Mouse (Mus musculus) bone marrow, adult 2 months (tissue): ENCODE data around the gene Nek9. TPM values are rescaled to one million over a fixed set of nuclear protein-coding genes. Genes with fewer than 3 reads are reported as not detected.

ENCODE experiments used
- H3K27ac ChIP-seq: fragments of 200-500 bp; 2 replicates; pipeline ENCODE4 v1.5.1; 2012; ENCODE audit warnings: low read depth, mild to moderate bottlenecking, control low read depth, inconsistent platforms, low read length; ENCODE audit not compliant: control insufficient read depth, poor library complexity, insufficient read depth
- H3K4me1 ChIP-seq: fragments of 200-500 bp; 2 replicates; pipeline ENCODE4 v1.6.1; 2011; ENCODE audit warnings: low read length; ENCODE audit not compliant: control insufficient read depth, insufficient read depth
- H3K4me3 ChIP-seq: fragments of 200-500 bp; replicated peaks from 2 replicates; pipeline ENCODE3; 2011; ENCODE audit warnings: mild to moderate bottlenecking, low read depth, low read length, control low read depth; ENCODE audit not compliant: control insufficient read depth
- CTCF ChIP-seq: fragments of 200-500 bp; IDR thresholded peaks from 2 replicates; pipeline ENCODE4 v1.5.1; 2011; ENCODE audit warnings: low read length, control low read depth; ENCODE audit not compliant: control insufficient read depth, insufficient read depth
- POLR2A ChIP-seq: fragments of 200-500 bp; IDR thresholded peaks from 2 replicates; pipeline ENCODE4 v1.6.1; 2011; ENCODE audit warnings: low read depth, mild to moderate bottlenecking, control low read depth, low read length, borderline replicate concordance; ENCODE audit not compliant: control insufficient read depth
- WGBS: fragments of 180-500 bp; shearing (Covaris S2); methylation state at CpG from one replicate; pipeline ENCODE4 v1.1.7; 2018; 5-methylcytosine and 5-hydroxymethylcytosine counted together
- polyA plus RNA-seq: library from polyadenylated mRNA; stranded (reverse); fragments of >200 nt; gene quantifications from 2 replicates; pipeline ENCODE4 v1.2.4, GENCODE M21; 2011; ENCODE audit warnings: low replicate concordance; ENCODE audit not compliant: missing spikeins, insufficient read depth, insufficient read length

The Nek9 gene
- polyA plus RNA-seq, 1 experiment = 25.4 TPM

DNA sequence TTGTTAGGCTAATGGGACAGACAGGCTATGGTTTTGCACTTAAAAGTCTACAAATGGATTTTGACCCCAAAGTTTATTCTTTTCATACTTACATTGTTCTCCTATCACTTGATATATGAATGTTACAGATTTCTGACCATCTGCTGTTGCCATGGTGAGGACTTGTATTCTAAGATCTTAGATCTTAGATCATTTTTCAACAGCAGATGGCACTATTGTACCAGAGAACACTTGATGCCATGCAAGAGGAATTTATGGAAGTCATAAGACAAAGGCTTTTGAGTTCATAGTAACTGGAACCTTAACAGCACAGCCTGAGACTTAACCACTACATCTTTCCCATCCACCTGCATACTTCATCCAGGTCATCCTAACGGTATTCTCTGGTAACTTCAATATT lies 2.0 kb upstream of the Nek9 start:
- TF ChIP-seq POLR2A (no peak), CTCF (no peak)
- WGBS = 37% methylated on average over 1 of the region's 1 CpGs
- no peak overlapping the region for H3K27ac ChIP-seq
- peaks cover 2% of the 10 kb centered on the region; the same call in 1 of the 2 replicates for H3K4me1 ChIP-seq
- no peak overlapping the region for H3K4me3 ChIP-seq

DNA sequence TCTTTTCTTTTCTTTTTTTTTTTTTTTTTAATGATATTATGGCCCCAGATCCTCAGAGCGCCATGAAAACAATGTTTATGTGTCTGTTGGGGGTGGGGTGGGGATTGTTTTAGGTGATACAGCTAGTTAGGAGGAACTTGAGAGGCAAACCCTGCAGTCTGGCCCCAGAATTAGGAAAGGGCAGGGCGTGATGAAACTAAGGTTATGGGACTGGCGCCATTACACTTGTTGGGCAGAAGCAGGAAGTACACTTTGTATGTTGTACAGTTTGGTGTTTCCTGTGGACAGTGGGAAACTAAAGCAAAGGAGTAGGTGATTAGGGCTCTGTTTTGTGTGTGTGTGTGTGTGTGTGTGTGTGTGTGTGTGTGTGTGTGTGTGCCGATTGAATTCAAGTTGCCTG lies 785 bp upstream of the Nek9 start:
- Histone ChIP-seq H3K4me3 (no peak overlapping the region), H3K4me1 (peaks cover 2% of the 10 kb centered on the region; the same call in 1 of the 2 replicates), H3K27ac (peak overlapping the region; percentile 79; the same call in 1 of the 2 replicates)
- 2% methylated on average over 4 of the region's 4 CpGs for WGBS
- TF ChIP-seq CTCF = no peak

DNA sequence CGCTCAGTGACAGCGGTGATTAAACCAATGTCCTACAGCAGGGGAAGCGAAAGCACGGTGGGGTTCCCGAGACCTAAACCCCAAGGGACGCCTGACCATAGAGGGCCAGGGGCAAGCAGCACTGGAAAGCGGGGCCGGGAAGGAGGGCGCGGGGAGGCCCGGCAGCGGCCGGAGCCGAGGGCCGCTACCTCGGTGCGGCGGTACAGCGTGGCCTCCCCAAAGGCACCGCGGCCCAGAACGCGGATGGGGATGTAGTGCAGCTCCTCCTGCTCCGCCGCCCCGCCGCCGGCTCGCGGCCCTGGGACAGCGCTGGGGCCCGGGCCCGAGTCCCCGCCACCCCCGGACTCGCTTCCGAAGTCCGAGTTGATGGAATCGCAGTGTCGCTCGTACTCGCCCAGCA lies 347 bp downstream of the Nek9 start:
- TF ChIP-seq CTCF (no peak), POLR2A (no peak)
- H3K27ac ChIP-seq = peak overlapping the region; percentile 96
- H3K4me1 ChIP-seq = no peaks in the 10 kb centered on the region
- under 1% methylated on average over 42 of the region's 42 CpGs for WGBS
- peak overlapping the region; percentile 81 for H3K4me3 ChIP-seq

DNA sequence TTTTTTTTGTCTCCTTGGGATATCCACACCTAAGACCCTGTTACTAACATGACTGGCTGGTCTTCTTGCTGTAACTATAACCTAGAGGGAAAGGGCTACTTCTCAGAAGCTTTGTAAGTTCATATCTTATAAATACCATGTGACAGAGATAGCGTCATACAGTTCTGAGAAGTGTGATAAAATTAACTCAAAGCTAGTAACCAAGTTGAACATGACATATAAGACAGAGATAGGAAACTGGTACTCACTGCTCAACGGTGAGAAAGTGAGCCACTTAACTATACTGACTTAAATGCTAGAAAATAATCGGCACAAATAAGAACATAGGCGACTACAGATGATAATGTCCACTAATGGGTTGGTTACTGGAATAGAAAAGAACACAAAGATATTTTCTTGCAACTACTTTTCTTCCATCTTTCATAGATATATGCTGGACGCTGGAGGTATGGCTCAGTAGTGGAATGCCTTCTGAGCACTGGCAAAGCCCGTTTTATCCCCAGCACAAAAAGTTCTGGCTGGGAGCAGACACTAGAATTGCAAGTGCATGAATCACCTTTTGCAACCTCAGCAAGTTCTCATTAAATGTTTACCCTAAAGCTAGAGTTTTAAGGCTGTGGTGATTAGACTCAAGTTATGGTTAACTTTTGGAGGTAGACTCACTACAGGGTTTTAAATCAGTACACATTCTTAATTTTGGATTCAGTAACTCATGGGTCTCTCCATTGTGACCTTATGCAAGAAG lies 1.4 kb downstream of the Nek9 start:
- WGBS = 71% methylated on average over 6 of the region's 6 CpGs
- Histone ChIP-seq H3K4me3 (peak overlapping the region; percentile 9), H3K27ac (no peak overlapping the region), H3K4me1 (no peaks in the 10 kb centered on the region)
- TF ChIP-seq POLR2A (no peak), CTCF (no peak)

DNA sequence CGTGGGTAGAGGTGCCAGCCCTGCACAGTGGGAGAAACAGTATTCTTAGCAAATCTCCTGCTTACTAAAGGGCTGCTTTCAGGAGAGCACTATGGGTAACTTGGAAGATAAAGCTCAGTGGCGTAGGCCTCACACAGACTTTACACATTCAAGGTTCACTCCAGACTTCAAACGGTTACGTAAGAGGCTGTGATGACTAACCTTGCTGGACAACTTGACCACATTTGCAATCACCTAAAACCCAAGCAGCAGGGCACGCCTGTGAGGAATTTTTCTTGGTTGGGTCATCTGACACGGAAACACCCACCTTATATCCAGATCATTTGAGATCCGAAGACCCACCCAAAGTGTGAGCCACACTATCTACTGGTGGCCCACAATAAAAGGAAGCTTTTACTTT lies 9.0 kb downstream of the Nek9 start:
- WGBS = 60% methylated on average over 7 of the region's 7 CpGs
- Histone ChIP-seq H3K4me1 (no peaks in the 10 kb centered on the region), H3K27ac (no peak overlapping the region), H3K4me3 (no peak overlapping the region)
- no peak for TF ChIP-seq POLR2A
- TF ChIP-seq CTCF = no peak

DNA sequence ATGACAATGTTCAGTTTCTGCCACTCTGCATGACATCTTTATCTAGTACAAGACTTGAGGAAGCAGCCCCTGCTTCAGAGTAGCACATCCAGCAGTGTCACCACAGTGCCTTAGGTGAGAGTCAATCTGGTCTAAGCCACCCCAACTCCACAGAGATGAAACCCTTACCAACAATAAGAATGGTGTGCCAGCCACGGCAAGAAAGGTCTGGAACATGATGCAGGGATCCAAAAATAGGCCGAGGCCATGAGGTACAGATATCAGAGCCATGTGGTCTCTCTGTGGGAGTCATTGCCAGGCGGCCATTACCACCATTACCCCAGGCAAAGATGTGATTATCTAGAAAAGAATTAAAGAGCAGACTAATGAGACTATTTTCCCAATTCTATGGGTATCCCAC lies 30.5 kb downstream of the Nek9 start:
- WGBS = 73% methylated on average over 3 of the region's 3 CpGs
- TF ChIP-seq POLR2A = no peak
- TF ChIP-seq CTCF = no peak

DNA sequence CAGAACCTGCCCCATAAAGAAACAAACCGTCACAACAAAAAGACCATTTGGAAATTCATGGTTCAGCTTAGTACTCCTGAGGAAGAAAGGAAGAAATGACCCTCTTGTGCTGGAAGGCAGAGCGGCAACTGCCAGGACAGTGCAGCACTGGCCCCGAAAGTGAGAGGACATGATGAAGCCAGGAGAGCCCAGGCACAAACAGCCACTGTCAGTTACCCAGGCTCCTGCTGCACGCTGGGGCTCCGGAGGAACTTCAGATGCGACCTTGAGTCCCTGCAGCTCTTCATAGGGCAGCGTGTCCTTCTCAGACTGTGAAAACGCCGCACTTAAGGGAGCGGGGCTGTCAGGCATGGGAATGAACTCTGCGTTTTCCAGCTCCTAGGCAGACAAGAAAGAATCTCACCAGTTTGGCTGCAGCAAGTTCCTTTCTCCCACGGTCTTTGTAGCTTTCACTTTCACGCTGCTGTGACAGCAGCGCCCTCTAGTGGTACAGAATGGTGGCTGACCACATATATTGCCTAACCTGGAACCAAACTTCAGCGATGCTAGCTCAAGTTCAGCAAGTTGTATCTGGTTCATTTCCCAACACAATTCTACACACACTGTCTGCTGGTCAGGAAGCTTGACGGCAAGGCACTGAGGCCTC lies 33.8 kb downstream of the Nek9 start:
- no peak; the same call in 1 of the 2 replicates for TF ChIP-seq POLR2A
- TF ChIP-seq CTCF = peak; percentile 99
- 0 out of 2 replicates have a peak overlapping the region, but pooled peaks have one; percentile 4 for H3K27ac ChIP-seq
- no peaks in the 10 kb centered on the region for H3K4me1 ChIP-seq
- whole genome bisulfite sequencing = 33% methylated on average over 16 of the region's 16 CpGs
- H3K4me3 ChIP-seq = peak overlapping the region; percentile 37

More for the DNA sequence above, 30.5 kb downstream of the Nek9 start:
- H3K4me3 ChIP-seq = no peak overlapping the region
- no peaks in the 10 kb centered on the region for H3K4me1 ChIP-seq
- H3K27ac ChIP-seq = no peak overlapping the region

DNA sequence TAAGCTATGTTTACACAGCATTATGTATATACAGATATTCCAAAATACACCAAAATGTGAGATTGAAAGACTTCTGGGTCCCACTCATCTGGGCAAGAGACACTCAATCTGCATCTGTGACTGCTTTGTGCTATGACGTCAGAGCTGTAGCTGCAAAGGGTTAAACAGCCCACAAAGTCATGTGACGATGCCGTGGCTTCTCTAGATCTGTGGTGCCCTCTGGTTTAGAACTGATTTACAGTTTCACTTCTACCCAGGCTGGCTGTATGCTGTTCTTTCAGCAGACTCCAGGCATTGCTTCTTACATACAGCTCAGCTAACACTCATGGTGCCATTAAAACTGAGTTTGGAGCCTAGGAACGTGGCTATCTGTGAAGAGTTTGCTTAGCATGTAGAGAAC lies 34.4 kb downstream of the Nek9 start:
- H3K27ac ChIP-seq = no peak overlapping the region

DNA sequence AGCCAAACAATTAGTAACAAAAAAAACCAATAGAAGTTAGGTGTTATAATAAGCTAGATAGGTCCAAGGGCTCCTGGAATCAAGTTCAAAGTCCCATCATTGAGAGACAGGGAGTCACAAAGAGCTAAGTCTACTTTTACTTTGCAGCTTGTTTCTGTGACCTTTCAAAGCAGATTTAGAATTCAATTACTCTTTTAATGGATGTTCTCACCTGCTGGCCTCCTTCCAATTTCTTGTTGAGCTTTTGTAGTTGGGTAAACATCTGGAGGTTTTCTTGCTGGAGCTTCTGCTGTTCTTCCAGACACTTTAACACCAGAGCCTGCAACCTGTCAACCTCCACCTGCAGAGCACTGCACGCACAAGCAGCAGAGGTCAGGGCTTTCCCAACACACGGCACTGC lies 35.9 kb downstream of the Nek9 start:
- 92% methylated on average over 2 of the region's 2 CpGs for WGBS
- Histone ChIP-seq H3K4me3 (no peak overlapping the region), H3K27ac (no peak overlapping the region), H3K4me1 (no peaks in the 10 kb centered on the region)
- TF ChIP-seq CTCF (no peak), POLR2A (no peak)

More for the DNA sequence above, 34.4 kb downstream of the Nek9 start:
- Histone ChIP-seq H3K4me1 (no peaks in the 10 kb centered on the region), H3K4me3 (no peak overlapping the region)
- 34% methylated on average over 4 of the region's 4 CpGs for WGBS
- TF ChIP-seq POLR2A = no peak
- no peak for TF ChIP-seq CTCF
